Mouse (Mus musculus) ES-Bruce4 (cell line): ENCODE data around the gene V1ra8.

ENCODE experiments used
- CTCF ChIP-seq: IDR thresholded peaks from one replicate; pipeline ENCODE4 v1.8.1; 2011; ENCODE audit warnings: low read depth, low read length
- POLR2A ChIP-seq: IDR thresholded peaks from one replicate; pipeline ENCODE4 v1.8.1; 2011; ENCODE audit warnings: low read length; ENCODE audit not compliant: insufficient read depth

DNA sequence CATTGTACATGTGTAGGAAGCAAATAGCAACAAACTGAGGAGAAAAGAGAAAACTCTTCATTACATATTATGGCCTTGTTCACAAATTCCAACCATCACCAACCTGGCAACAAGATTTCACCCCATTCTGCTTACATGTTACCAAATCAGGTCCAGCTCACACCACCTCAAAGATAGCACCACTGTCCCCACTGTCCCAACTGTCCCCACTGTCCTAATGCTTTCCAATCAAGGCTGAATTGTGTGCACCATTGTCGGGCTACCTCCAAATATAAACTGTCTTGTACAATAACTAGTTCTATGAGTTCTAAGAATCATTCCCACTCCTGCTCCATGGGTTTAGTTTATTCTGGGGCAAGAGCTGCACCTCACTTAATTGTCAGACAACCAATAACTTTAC is 21.7 kb downstream of the V1ra8 start, which contains the start of gene Vmn1r53:
- TF ChIP-seq POLR2A (no peak), CTCF (no peak)
